In genomic region chr8:90130704-90131267, GRCm38 (mm10) we compare ENCODE assay signal across 26 mouse cellular contexts.
"Had no signal": no experiment of that assay in that cellular context is flagged by ENCODE, and none has a peak within 500 bp of the region (broad histone marks: within the 10 kb centered on the region; RNA-seq: fewer than 3 reads in every experiment).

No protein-coding gene starts in this region.

- H3K9me3 ChIP-seq: heart, embryonic 10.5 days; heart, embryonic 12.5 days; hindbrain, embryonic 10.5 days; hindbrain, embryonic 12.5 days; intestine, embryonic 15.5 days; kidney, embryonic 15.5 days; limb, embryonic 12.5 days; liver, embryonic 12.5 days had no signal

- H3K4me2 ChIP-seq: heart, embryonic 12.5 days; hindbrain, embryonic 12.5 days; hindbrain, embryonic 14.5 days; intestine, embryonic 15.5 days; kidney, embryonic 15.5 days; limb, embryonic 12.5 days; liver, embryonic 12.5 days had no signal

- H3K4me1 ChIP-seq: hindbrain, embryonic 10.5 days; hindbrain, embryonic 12.5 days; intestine, embryonic 15.5 days; kidney, embryonic 15.5 days; limb, embryonic 12.5 days; liver, embryonic 12.5 days had no signal

- H3K9ac ChIP-seq: heart, embryonic 12.5 days; hindbrain, embryonic 12.5 days; hindbrain, embryonic 14.5 days; intestine, embryonic 15.5 days; kidney, embryonic 15.5 days; limb, embryonic 12.5 days; liver, embryonic 12.5 days; liver, embryonic 14.5 days had no signal

- H3K36me3 ChIP-seq: heart, embryonic 10.5 days; heart, embryonic 12.5 days; hindbrain, embryonic 10.5 days; hindbrain, embryonic 12.5 days; intestine, embryonic 15.5 days; kidney, embryonic 15.5 days; limb, embryonic 12.5 days; liver, embryonic 12.5 days had no signal

- H3K27ac ChIP-seq: gastrocnemius, adult 2 months; heart, embryonic 10.5 days; hindbrain, embryonic 10.5 days; hindbrain, embryonic 12.5 days; hindbrain, embryonic 14.5 days; kidney, embryonic 15.5 days; limb, embryonic 12.5 days; liver, embryonic 12.5 days; liver, embryonic 14.5 days had no signal

- DNase-seq: gastrocnemius, adult 2 months; gastrocnemius, postnatal 10 days; gastrocnemius, postnatal 25 days; heart, adult 18-20 months; heart, postnatal 4 days; kidney, adult 2 months; kidney, adult 9 months; kidney, postnatal 10 days; kidney, postnatal 25 days; kidney, postnatal 4 days; layer of hippocampus, adult 9-11 months; layer of hippocampus, postnatal 36 days; left cerebral cortex, postnatal 4 days had no signal

- ATAC-seq: hindbrain, embryonic 16.5 days; inflammation-experienced regulatory T-cells, adult 6 months; intestine, embryonic 15.5 days; intestine, postnatal 0 days; liver, embryonic 12.5 days had no signal

- H3K4me3 ChIP-seq: gastrocnemius, adult 2 months; heart, embryonic 10.5 days; heart, embryonic 12.5 days; hindbrain, embryonic 10.5 days; hindbrain, embryonic 12.5 days; intestine, embryonic 15.5 days; kidney, embryonic 15.5 days; limb, embryonic 12.5 days; liver, embryonic 12.5 days had no signal

- H3K27me3 ChIP-seq: heart, embryonic 12.5 days; hindbrain, embryonic 12.5 days; intestine, embryonic 15.5 days; kidney, embryonic 15.5 days; limb, embryonic 12.5 days; liver, embryonic 12.5 days had no signal
